Mouse (Mus musculus) T-helper 2 cell (primary cell): Measurements from ENCODE around the gene Mylip.

Experiments
- in situ Hi-C: fragments of 300-600 bp; cut with MboI, MseI; formaldehyde crosslinking; loops from one replicate; pipeline ENCODE4 v1.15.1; 2025; ENCODE audit warnings: high pct_unique_total_duplicates

Mylip gene

DNA sequence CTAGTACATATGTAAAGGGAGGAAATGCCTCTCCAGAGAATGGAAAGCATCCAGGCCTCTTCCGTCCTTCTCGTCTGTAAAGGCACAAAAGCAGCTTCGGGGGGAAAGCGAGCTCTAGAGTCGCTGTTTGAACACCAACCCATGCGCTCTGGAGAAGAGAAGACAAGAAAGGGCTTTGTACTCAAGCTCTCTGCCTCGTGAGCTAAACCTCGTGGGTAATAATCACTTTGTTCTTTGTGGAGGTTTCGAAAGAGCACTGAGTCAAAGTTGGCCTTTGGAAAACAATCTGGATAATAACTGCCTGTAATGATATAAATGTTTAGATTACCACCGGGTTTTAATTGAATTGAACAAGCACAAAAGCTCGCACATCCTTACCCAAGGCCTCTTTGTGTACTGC, 39.7 kb downstream of the Mylip start:
- in situ Hi-C loops: no loop called here

DNA sequence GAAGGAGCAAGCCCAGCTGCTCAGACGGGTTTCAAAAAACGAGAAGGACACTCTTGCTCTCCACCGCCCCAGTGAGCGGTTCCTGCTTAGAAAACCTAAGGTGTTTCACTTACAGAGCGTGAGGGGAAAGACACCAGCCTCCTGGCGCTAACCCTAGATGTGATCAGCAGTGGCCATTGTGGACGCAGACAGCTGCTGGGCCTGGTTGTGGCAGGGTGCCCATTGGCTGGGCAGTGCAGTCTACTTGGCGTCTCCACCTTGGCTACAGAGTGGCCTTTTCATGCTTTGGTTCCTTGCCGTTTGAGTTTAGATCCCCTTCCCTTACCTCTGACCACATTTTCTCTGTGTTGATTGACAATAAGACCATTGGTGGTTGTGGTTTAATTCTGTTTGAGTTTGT, 47.6 kb downstream of the Mylip start:
- in situ Hi-C loops: no loop called here

DNA sequence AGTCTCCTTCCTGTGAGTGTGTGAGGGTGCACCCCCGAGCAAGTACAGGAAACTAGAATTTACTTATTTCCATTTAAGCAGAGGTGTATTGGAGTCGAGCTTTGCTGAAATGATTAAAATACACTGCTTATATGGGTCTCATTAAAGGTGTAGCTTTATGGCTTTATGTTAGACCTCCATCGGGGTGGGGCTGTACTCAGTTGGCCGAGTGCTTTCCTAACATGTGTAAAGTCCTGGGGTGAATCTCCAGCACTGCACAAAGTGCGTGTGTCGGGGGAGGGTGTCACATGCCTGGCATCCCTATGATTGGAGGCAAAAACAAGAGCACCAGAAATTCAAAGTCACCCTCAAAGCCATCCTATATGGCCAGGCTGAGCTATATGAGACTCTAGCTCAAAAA, 49.3 kb downstream of the Mylip start:
- in situ Hi-C loops: no loop called here

DNA sequence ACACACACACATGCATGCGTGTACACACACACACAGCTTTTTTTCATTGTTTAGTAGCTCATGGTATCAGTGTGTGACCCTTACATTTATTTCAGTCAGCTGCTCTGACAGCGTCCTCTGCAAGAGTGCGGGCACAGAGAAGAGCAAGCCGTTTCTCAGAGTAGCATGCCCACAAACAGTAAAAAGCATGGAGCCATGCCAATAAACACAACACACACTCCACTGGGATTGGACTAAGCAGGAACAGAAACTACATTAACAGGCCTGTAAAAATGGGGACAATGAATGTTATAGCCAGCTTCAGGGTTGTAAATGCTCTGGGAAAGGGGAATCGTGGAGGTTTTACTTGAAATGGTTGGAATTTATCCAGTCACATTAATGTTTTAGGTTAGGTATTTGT, 50.7 kb downstream of the Mylip start:
- in situ Hi-C loops: no loop called here

DNA sequence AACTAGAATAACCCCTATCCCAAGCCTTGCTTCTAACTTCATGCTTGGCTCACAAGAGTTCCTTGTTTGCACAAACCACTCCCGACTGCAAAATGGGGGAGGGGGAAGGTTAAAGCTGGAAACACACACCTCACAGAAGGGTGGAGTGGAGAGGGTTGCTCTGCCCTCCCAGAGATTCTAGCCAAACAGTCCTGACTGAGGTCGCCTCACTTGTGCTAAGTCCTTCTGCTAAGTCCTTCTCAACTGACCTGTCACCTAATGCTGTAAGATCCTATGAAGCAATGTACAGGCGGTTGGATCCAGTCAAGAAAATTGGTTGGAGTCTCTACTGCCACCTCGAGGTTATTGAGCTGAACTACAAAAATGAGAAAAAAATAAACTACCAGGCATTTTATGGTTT, 52.9 kb downstream of the Mylip start:
- in situ Hi-C loops: no loop called here

DNA sequence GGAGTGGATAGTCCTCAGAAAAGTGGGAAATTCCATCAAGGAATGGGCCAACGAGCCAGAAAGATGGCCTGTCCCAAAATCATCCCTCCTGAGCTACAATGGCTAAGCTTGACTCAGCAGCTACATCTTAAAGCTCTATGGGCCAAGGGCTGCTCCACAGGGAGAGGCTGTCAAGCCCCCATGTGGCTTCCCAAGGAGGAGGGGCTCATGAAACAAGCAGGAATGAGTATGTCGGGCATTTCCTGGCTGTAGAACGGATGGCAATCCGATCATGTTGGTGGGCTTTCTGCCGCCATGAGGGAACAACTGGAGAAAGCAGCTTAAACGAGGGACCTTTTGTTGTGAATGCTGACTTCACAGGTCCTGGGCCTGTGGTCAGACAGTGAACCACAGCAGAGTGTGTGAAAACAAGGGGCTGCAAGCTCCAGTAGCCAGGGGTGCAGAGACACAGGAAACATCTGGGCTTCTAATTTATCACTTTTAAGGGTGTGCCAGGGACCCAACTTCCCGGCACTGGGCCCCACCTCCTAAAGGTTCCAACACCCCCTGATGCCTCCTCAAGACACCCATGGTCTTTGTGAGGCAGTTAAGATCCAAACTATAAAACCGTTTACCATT, 53.5 kb downstream of the Mylip start:
- in situ Hi-C loops: no loop called here

DNA sequence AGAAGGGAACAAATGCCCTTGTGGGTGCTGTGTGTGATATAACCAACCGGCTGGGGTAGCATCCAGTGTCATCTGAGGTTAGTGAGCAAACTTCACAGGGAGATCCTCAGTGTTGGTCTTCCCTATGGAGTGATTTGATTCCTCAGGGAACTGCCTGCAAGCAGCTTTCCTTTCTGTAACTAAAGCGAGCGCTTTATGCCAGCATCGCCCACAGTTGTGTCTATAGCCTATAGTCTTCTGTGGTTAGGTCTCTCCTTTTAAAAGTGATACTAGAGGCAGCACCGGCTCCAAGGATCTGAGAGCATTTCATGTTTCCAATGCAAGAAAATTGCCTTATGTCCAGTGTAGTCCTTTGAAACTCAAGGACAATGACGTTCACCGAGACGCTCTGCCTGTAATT, 54.7 kb downstream of the Mylip start:
- in situ Hi-C loops: no loop called here

DNA sequence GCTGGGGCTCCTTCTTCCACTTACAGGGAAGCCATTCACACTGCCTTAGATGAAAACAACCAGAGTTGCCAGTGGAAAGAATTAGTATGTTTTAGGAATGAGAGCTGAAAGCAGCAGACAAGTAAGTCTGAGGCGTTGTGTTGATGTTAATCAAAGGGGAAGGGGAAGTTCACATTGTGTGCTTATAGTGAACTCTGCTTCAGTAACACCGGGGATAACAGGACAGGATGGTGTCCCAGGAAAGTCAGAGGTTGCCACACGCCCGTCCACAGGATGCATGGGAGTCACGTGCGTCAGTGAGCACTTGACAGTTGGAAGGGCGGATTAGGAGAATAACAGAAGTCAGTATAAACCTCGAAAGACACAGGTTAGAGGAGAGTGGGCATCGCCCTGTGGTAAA, 55.1 kb downstream of the Mylip start:
- in situ Hi-C loops: no loop called here

DNA sequence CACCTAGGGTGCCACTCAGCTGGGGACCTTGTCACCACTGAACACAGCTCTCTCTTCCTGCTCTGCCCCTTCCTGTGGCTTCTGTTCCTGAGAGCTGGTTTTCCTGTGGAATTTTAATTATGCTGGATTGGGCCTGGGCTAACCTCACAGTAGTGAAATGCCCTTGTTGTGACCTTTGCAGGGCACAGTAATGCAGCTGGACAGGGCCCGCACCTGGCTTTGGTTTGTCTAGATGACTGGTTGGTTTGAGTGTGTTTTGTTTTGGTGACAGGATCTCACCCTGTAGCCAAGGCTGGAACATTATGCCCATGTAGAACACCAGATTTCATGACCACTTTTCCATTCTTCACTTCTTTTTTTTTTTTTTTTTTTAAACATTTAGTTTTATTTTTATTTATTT, 57.1 kb downstream of the Mylip start:
- in situ Hi-C loops: no loop called here

DNA sequence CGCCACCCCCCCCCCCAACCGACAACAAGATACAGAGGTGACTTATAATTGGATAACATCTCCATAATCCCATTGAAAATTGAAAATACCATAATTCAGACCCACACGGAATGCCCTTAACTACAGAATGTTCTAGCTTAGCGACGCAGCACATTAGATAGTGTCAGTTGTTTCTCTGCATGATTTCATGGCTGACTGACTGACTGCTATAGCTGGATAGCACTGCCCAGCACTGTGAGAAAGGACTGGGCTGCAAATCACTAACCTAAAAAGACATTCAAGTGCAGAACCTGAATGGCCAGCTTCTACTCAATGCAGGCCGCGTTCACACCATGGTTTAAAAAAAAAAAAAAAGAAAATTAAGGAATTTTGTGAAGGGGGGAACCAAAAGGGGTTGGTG, 62.9 kb downstream of the Mylip start:
- in situ Hi-C loops: no loop called here

DNA sequence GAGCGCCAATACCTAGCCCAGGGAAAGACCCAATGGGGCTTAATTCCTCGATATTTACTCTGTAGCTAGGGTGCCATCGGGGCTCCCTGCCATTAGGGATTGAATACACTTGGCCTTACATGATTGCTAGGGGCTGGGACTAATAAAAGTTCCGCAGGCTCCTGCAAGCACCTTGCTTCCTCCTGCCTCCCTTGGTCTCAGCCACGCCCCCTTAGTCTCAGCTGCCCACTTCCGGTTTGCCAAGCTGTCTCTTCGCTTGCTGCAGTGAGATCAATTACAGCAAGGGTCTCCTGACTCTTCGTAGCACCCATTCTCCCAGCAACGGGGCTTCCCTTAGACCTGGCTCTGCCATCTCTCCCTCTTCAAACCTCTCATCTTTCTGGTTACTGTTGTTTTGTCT, 63.5 kb downstream of the Mylip start:
- in situ Hi-C loops: no loop called here

DNA sequence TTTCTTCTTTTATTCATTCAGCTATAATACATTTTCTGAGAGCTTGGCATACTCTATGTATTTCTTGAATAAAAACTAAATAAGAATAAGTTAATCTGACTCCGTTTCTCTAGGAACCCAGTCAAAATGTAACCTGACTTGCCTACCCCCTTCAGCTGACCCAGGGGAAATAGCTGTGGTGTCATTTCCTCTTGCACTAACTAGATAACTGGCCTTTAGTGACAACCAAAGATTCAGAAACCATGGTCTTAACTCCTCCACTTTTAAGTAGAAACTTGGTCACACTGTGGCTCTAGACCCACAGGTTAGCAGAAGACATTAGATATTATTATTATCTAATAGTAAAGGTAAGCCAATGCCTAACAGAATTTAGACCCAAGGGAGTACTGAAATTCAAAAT, 64.5 kb downstream of the Mylip start:
- in situ Hi-C loops: no loop called here

DNA sequence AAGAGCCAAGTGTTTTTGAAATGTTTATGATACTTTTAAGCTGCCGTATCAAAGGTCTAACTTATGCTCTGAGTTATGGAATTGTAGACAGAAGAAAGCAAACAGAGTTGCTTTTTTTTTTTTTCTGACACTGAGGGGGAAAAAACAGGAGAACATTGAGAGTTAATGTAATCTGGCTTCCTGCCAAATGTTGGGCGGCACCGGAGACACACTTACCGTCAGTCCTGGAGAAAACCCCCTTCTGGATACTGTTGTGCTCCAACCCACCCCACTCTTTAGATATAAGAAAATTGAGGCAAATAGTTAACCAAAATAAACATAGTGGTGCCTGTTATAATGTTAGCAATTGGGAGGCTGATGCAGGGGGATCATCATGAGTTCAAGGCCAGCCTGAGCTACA, 65.1 kb downstream of the Mylip start:
- in situ Hi-C loops: no loop called here

DNA sequence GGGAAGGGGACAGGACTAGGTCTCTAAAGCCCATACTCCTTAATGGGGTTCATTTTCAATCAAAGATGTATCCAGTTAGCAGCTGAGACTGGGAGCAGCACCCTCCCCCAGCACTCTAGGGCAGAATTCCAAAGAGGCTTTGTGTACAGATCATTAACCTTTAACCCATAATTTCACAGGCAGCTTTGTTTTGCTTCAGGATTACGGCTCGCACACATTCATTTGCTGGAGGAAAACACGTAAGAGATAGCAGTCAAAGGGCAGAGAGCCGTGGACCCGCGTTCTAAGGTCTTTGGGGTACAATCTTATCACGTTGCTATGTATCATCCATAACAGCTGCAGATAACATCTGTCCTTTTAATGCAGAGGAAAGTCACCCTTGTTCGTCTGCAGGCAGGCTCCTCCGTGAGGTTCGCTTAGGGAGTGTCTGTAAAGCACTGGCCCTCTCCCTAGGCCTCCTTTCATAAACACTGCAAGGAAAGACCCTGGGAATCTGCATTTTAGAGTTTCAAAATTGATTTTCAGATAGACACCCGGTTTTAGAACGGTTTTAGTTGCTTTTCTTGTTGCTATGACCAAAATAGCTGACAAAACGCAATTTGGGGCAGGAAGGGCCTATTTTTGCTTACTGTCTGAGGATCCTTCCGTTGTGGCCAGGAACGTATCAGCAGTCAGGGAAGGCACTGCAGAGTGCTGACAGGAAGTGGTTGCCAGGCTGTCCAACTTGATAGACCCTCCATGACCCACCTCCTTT, 65.7 kb downstream of the Mylip start:
- in situ Hi-C loops: no loop called here

DNA sequence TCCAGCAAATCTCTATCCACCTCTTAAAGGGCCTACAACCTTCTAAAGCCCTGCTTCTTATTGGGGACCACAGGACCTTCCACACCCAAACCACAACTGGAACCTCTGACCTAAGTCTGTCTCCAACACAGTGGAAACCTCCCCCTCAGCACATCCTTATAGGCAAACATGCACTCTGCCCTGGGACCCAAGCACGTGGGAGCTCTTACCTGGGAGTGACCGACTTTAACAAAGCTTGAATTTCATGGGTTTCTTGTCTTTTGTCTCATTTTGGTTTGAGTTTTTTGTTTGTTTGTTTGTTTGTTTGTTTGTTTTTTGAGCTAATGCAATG, 66.3 kb downstream of the Mylip start:
- in situ Hi-C loops: no loop called here

DNA sequence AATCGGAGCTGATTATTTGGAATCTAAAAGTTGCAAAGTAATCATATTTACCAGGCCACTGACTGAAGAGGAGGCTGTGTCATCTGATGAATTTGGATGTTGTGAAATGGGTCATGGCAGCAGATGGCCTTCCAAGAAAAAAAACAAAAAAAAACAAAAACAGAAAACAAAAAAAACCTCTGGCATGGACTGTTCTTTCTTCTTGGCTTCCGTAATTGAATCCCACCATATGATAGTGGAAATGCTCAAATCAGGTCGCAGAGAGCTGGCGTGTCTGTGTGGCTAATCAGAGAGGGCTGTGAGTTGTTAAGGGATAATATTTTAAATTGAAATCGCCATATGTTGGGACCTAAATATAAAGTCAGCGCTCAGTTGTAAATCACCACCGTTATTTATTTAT, 67.9 kb downstream of the Mylip start:
- in situ Hi-C loops: no loop called here

DNA sequence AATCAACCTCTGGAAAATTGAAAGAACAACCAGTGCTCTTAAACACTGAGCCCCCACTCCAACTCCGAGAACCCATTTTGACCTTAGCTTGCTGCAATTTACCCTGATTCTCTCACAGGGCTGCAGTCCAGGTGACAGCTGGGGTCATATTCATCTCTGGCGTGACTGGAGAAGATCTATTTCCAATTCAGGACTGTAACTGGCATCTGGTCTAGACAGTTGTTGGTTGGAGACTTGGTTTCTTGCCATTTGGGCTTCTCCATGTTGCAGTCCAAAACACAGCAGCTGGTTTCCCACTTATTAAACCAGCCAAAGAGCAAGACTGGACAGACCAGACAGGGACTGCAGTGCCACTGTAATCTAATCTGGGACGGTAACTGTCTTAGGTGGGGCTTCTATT, 70.6 kb downstream of the Mylip start:
- in situ Hi-C loops: no loop called here

DNA sequence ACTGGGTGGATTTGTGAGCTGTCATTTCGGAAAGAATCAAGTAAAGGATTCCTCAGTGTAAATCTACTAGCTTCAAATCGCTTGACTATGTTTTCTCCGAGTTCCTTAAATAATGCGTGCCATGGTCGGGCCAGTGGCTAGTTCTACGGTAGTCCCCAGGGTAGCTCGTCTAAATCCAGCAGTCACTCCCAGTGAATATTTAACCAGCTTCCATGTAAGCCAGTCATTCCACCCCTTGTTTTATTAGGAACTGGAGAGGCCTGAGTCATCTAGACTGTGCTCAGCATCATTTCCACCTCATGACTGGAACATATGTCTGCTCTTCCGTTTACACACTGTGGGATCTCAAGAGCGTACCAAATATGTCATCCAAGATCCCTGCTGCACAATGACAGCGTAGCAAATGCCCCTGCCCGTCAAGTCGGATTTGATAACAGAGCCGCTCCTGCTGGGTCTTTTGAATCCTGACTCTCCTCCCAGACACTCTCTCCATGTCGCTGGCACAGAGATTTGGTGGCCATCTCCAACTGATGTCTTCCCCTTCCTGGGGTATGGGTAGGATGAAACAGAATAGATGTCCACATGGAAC, 71.9 kb downstream of the Mylip start:
- in situ Hi-C loops: no loop called here
